Mouse (Mus musculus) adipocyte (in vitro differentiated cells): ENCODE measurements around the gene Pcgf2.
"Not testable (repeated sequence)": the region's sequence is repeated elsewhere in the genome, so short reads cannot be mapped to it uniquely, and the experiment has no call there.

ENCODE experiments used
- DNase-seq: peaks from one replicate; pipeline ENCODE4 v3.0.0-alpha.2; 2016; ENCODE audit warnings: low spot score

The Pcgf2 gene

DNA sequence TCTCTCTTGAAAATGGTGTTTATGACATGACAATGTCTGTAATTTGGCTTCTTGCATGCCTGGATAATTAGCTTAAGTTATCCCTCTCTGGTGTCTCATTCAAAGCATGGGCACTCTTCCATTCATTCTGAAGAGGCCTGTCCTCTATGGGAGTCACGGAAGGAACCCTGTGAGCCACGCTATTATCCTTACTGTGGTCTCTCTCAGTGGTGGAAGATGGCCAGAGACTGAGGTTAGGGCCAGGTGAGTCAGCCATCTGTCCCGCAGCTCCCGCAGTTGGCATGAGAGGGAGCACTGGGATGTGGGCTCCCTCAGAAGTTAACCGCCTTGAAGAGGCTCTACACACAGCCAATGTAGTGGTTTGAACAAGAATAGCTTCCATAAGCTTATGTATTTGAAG is 50.0 kb downstream of the Pcgf2 start:
- DNase-seq, result no peak

- not testable (repeated sequence) for DNase-seq
Measured at GRCm38 (mm10) chr11:97648541-97648940, 51.8 kb downstream of the Pcgf2 start.

DNA sequence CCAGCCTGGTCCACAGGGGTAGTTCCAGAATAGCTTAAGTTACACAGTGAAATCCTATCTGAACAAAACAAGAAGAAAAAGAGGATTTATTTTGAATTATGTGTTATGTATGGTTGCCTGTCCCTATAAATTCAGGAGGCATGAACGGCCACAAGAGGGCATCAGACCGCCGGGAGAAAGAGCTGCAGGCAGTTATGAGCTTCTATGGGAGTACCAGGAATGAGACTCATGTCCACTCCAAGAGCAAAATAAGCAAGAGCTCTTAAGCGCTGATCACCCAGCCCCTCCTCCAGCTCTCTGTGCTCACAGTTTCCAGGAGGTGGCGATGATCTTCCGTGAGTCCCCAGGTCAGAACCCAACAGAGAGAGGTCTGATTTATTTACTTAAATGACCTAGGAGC is 55.5 kb downstream of the Pcgf2 start:
- DNase-seq, result peak; percentile 59

GRCm38 (mm10) chr11:97643380-97644055 is 56.8 kb downstream of the Pcgf2 start:
- no peak for DNase-seq

DNA sequence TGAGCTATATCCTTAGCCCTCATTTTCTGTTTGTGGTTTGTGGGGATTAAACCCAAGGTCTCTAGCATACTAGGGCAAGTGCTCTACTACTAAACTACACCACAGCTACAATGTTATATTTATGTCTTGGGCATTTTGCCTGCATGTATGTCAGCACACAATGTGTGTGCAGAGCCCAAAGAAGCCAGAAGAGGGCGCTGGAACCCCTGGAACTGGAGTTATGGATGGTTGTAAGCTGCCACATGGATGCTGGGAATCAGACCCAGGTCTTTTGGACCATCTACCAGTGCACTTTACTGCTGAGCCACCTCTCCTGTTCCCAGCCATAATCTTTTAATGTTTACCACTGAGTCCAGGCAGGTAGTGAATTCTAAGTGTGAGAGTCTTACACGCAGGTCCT is 57.6 kb downstream of the Pcgf2 start:
- DNase-seq, result no peak

DNA sequence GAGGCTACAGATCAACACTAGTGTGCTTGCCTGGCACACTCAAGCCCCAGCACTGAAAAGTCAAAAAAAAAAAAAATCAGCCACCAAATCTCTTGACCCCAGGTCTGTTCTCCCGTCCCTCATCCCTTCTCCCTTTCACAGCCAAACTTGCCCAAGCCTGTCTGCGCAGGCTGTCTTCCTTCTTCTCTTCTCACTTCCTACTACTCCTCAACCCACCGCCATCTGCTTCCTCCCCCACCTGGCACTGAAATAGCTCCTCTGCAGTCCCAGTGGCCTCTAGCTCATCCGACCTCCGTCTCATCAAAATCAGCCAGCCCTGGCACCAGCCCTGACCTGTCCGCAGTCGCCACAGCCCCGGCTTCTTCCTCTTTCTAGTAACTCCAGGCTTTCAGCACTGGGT is 58.6 kb downstream of the Pcgf2 start:
- no peak for DNase-seq
